Mouse (Mus musculus) kidney, embryonic 14.5 days (tissue): ENCODE results near the gene Abcc10. TPM values are rescaled to one million over a fixed set of nuclear protein-coding genes. Genes with fewer than 3 reads are reported as not detected.
A peak's percentile ranks its signal among the peaks of the same experiment; 100 is the strongest.

ENCODE experiments used
- ATAC-seq: fragments of 200-750 bp; cut with Nextera tagmentation; 2 replicates; pipeline ENCODE4 v1.8.0; 2017; ENCODE audit warnings: moderate number of reproducible peaks, mild to moderate bottlenecking, moderate TSS enrichment, moderate library complexity; ENCODE audit not compliant: low FRiP score, low TSS enrichment
- H3K27ac ChIP-seq: fragments of 300-500 bp; sonication (generic); 2 replicates; pipeline ENCODE4 v1.5.1; 2014; ENCODE audit warnings: low read depth, mild to moderate bottlenecking, low read length, moderate library complexity, mixed read lengths
- H3K27me3 ChIP-seq: fragments of 300-500 bp; sonication (generic); 2 replicates; pipeline ENCODE4 v1.6.1; 2014; ENCODE audit warnings: mild to moderate bottlenecking, low read length; ENCODE audit not compliant: control insufficient read depth, insufficient read depth
- H3K36me3 ChIP-seq: fragments of 300-500 bp; sonication (generic); 2 replicates; pipeline ENCODE4 v1.6.1; 2014; ENCODE audit warnings: low read length, mixed read lengths; ENCODE audit not compliant: control insufficient read depth, insufficient read depth
- H3K4me1 ChIP-seq: fragments of 300-500 bp; sonication (generic); 2 replicates; pipeline ENCODE4 v1.6.1; 2014; ENCODE audit warnings: low read length, mixed read lengths; ENCODE audit not compliant: control insufficient read depth, insufficient read depth
- H3K4me2 ChIP-seq: fragments of 300-500 bp; sonication (generic); replicated peaks from 2 replicates; pipeline ENCODE4 v1.6.1; 2014; ENCODE audit warnings: low read depth, mild to moderate bottlenecking, low read length
- H3K4me3 ChIP-seq: fragments of 300-500 bp; sonication (generic); 2 replicates; pipeline ENCODE4 v1.5.1; 2014; ENCODE audit warnings: mild to moderate bottlenecking, low read length
- H3K9ac ChIP-seq: fragments of 300-500 bp; sonication (generic); 2 replicates; pipeline ENCODE4 v1.6.1; 2014; ENCODE audit warnings: low read depth, mild to moderate bottlenecking, low read length, moderate library complexity
- H3K9me3 ChIP-seq: fragments of 300-500 bp; sonication (generic); 2 replicates; pipeline ENCODE4 v1.6.1; 2016; ENCODE audit warnings: low read length; ENCODE audit not compliant: control insufficient read depth
- WGBS: fragments of 180-500 bp; shearing (Covaris S2); extraction: QIAGEN DNeasy Blood & Tissue Kit; methylation state at CpG from one replicate; pipeline ENCODE4 v1.1.7; 2014; 5-methylcytosine and 5-hydroxymethylcytosine counted together
- polyA plus RNA-seq: library from polyadenylated mRNA; unstranded; fragments of >200 nt; fragmentation: Nextera tagmentation; extraction: Ambion mirVana; gene quantifications from 2 replicates; pipeline ENCODE4 v1.2.1, GENCODE M21; 2014

Abcc10 gene
- polyA plus RNA-seq, 1 experiment from 2014 or later, result 4.6 TPM

- H3K27ac ChIP-seq, result peak within 1 kb of the TSS; percentile 97
- ATAC-seq, result peak; percentile 95
- H3K27me3 ChIP-seq, result no peaks in the 10 kb centered on the region
- peak within 1 kb of the TSS; percentile 80 for H3K4me2 ChIP-seq
- no peaks in the 10 kb centered on the region for H3K9me3 ChIP-seq
- H3K4me3 ChIP-seq, result peak within 1 kb of the TSS; percentile 77
- H3K4me1 ChIP-seq, result peaks cover 13% of the 10 kb centered on the region
- under 1% methylated on average over 37 of the region's 37 CpGs for WGBS
- peak within 1 kb of the TSS; percentile 82 for H3K9ac ChIP-seq
- peaks cover 30% of the 10 kb centered on the region for H3K36me3 ChIP-seq
Measured at GRCm38 (mm10) chr17:46282483-46283123, 45.5 kb downstream of the Abcc10 start, which contains the start of gene Tjap1. Gene Tjap1 (minus strand): TSS chr17:46283026.

GRCm38 (mm10) chr17:46278011-46278765 is 50.0 kb downstream of the Abcc10 start:
- H3K27me3 ChIP-seq, result no peaks in the 10 kb centered on the region
- peaks cover 11% of the 10 kb centered on the region for H3K4me1 ChIP-seq
- no peak overlapping the region for H3K27ac ChIP-seq
- H3K36me3 ChIP-seq, result peaks cover 48% of the 10 kb centered on the region
- H3K9me3 ChIP-seq, result no peaks in the 10 kb centered on the region
- no peak overlapping the region for H3K4me3 ChIP-seq
- no peak overlapping the region for H3K4me2 ChIP-seq
- WGBS, result 93% methylated on average over 12 of the region's 12 CpGs
- ATAC-seq, result no peak
- H3K9ac ChIP-seq, result no peak overlapping the region

- H3K36me3 ChIP-seq, result peaks cover 48% of the 10 kb centered on the region
- H3K27me3 ChIP-seq, result no peaks in the 10 kb centered on the region
- H3K27ac ChIP-seq, result no peak overlapping the region
- H3K4me3 ChIP-seq, result no peak overlapping the region
- no peak for ATAC-seq
- no peak overlapping the region for H3K4me2 ChIP-seq
- H3K9ac ChIP-seq, result no peak overlapping the region
- H3K9me3 ChIP-seq, result no peaks in the 10 kb centered on the region
- H3K4me1 ChIP-seq, result peaks cover 8% of the 10 kb centered on the region
- 75% methylated on average over 4 of the region's 4 CpGs for WGBS
Measured at GRCm38 (mm10) chr17:46277586-46277985, 50.6 kb downstream of the Abcc10 start.

DNA sequence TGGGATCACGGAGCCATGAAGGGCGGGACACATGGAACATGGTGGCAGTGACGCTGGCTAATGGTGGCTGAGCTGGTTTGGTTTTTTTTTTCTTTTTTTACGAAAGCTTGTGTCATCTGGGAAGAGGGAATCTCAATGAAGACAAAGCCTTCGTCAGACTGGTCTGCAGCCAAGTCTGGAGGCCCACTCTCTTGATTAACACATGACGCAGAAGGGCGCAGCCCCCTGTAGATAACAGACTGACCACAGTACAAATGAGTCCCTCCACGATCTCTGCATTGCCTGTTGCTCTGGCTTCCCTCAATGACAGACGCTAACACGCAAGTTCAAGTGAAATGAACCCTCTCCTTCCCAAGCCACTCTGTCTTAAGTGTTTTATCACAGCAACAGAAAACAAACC is 52.6 kb downstream of the Abcc10 start:
- Histone ChIP-seq H3K4me3 (no peak overlapping the region), H3K9me3 (no peaks in the 10 kb centered on the region), H3K4me2 (no peak overlapping the region), H3K36me3 (peaks cover 62% of the 10 kb centered on the region), H3K27ac (no peak overlapping the region), H3K9ac (no peak overlapping the region), H3K27me3 (no peaks in the 10 kb centered on the region), H3K4me1 (no peaks in the 10 kb centered on the region)
- ATAC-seq, result no peak
- WGBS, result 91% methylated on average over 10 of the region's 10 CpGs

DNA sequence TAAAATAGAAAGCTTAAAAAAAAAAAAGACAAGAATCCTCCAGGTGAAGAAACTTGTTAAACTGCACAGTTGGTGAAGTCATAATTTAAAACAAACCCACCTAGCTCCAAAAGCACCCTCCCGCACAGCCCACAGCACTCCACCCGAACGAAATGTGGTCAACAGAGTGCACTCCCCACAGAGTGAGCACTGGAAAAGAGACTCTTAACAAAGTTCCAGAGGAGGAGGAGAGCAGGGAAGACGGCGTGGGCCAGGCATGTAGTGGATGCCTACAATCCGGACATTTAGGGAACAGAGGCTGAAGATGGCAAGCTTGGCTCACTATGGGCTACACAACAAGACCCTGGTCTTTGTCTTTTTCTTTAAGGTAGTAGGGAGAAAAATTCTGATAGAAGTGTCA is 53.1 kb downstream of the Abcc10 start:
- Histone ChIP-seq H3K27ac (no peak overlapping the region), H3K9ac (no peak overlapping the region), H3K36me3 (peaks cover 63% of the 10 kb centered on the region), H3K9me3 (no peaks in the 10 kb centered on the region), H3K4me2 (no peak overlapping the region), H3K4me1 (no peaks in the 10 kb centered on the region), H3K4me3 (no peak overlapping the region), H3K27me3 (no peaks in the 10 kb centered on the region)
- no peak for ATAC-seq
- 83% methylated on average over 6 of the region's 6 CpGs for WGBS

DNA sequence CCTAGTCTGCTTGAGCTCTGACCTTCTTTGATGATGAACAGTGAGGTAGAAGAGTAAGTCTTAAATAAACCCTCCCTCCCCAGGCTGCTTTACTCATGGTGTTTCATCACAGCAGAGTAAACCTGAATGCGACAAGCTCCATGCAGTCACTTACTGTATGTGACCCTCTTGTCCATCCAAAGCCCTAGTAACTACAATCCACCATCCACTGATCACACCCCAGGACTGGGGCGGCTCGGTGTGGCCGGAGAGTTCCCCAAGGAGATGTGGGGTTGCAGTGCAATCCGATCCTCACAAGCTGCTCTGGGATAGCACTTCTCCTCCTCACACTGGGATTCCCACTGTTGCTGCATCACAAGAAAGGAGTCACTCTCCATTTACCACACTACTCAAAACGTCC is 53.7 kb downstream of the Abcc10 start:
- Histone ChIP-seq H3K27me3 (no peaks in the 10 kb centered on the region), H3K4me2 (no peak overlapping the region), H3K4me1 (no peaks in the 10 kb centered on the region), H3K27ac (no peak overlapping the region), H3K36me3 (peaks cover 61% of the 10 kb centered on the region), H3K4me3 (no peak overlapping the region), H3K9ac (no peak overlapping the region), H3K9me3 (no peaks in the 10 kb centered on the region)
- 59% methylated on average over 6 of the region's 6 CpGs for WGBS
- no peak for ATAC-seq

DNA sequence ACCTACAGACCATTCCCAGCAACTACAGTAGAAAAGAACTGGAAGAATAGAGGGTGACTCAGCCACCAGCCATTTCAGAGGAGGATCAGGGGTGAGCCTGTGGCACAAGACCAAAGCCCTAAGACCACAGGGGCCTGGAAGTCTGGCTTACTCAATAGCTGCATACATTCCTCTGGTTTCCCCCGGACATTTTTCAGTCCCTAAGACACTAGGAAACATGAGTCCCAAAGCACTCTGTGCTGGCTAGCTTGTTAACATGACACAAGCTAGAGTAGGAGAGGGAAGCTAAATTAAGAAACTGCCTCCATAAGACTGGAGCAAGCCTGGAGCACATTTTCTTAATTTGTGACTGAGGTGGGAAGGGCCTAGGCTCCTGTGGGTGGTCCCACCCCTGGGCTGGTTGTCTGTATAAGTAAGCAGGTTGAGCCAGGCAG is 54.3 kb downstream of the Abcc10 start:
- Histone ChIP-seq H3K9me3 (no peaks in the 10 kb centered on the region), H3K27me3 (no peaks in the 10 kb centered on the region), H3K9ac (no peak overlapping the region), H3K27ac (no peak overlapping the region), H3K4me3 (no peak overlapping the region), H3K4me2 (no peak overlapping the region), H3K36me3 (peaks cover 55% of the 10 kb centered on the region), H3K4me1 (no peaks in the 10 kb centered on the region)
- no peak for ATAC-seq
- 80% methylated on average over 1 of the region's 1 CpGs for WGBS

DNA sequence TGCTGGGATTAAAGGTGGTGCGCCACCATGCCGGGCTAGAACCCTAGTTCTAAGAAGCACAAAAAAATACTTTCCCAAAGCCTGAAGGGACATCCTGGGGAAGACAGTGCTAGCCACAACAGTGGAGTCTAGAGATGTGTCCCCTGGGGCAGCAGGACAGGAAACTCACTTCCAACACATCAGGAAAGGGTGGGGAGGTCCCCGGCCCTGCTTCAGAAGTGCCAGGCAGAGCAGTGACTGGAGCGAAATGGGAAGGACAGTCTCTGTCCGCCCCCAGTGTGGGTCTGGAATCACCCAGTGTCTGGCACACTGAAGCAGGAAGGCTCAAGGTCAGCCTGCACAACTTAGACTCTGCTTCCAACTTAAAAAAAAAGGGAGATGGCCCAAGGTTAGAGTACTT is 55.5 kb downstream of the Abcc10 start:
- Histone ChIP-seq H3K9ac (no peak overlapping the region), H3K27ac (no peak overlapping the region), H3K4me2 (no peak overlapping the region), H3K27me3 (no peaks in the 10 kb centered on the region), H3K4me1 (no peaks in the 10 kb centered on the region), H3K9me3 (no peaks in the 10 kb centered on the region), H3K4me3 (no peak overlapping the region), H3K36me3 (peaks cover 50% of the 10 kb centered on the region)
- 81% methylated on average over 5 of the region's 5 CpGs for WGBS
- no peak for ATAC-seq

- no peak overlapping the region for H3K4me3 ChIP-seq
- no peaks in the 10 kb centered on the region for H3K9me3 ChIP-seq
- no peaks in the 10 kb centered on the region for H3K4me1 ChIP-seq
- no peaks in the 10 kb centered on the region for H3K27me3 ChIP-seq
- H3K36me3 ChIP-seq, result peaks cover 49% of the 10 kb centered on the region
- no peak overlapping the region for H3K4me2 ChIP-seq
- no peak for ATAC-seq
- no peak overlapping the region for H3K27ac ChIP-seq
- 100% methylated on average over 2 of the region's 2 CpGs for WGBS
- H3K9ac ChIP-seq, result no peak overlapping the region
Measured at GRCm38 (mm10) chr17:46272058-46272457, 56.1 kb downstream of the Abcc10 start.
